Mouse (Mus musculus): ENCODE data around the gene Prdm15.

DNA sequence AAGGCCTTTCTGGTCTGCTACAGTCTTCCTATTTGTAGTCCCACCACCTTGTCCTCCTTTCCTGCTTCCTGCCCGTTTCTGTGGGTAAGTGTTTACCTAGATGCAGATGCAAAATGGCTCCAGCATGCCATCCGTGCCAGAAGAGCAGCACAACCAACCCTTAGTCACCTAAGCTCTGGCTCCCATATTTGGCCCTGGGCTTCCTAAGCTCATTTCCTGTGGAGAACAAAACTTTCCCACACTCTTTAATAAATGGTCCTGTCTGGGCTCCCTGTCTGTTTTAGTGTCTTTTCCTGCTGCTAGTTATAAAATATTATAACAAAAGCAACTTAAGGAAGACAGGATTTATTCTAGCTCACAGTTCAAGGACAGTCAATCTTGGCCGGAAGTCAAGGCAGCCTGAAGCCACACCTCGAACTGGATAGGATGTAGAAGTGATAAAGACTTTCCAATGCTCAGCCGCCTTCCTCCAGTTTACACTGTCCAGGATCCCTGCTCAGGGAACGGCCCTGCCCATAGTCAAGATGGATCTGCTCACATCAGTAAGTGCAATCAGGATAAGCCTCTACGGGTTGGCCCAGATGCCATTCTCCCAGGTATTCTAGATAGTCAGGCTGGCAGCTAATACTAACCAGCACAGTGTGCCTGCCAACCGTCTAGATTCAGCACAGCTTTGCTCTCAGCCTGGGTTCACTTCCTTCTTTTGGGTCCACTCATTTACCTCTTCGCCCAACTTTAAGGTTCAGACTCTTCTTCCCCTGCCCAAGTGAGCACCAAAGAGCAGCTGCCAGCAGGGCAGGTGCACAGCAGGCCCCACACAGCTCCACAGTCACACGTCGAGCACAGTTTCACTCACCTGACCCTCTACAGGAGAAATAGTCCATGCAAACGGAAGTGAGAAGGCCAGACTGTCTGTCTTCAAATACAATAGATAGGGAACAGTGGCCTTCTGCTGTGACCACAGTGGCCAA is 6.4 kb downstream of the Prdm15 start:
- no peak for TF ChIP-seq POLR2A (IDR thresholded peaks at IDR 0.05; ENCODE audit: extremely low read depth, insufficient read depth, low read length)
- no peak for TF ChIP-seq CTCF (IDR thresholded peaks at IDR 0.05; ENCODE audit: extremely low read depth, insufficient read depth, low read length)

Data from cortical plate, adult 2 months (tissue).